ENCODE assay signal across 12 mouse cellular contexts in genomic region chr9:65542111-65542524, GRCm38 (mm10). TPM values are rescaled to one million over a fixed set of nuclear protein-coding genes. Genes with fewer than 3 reads are reported as not detected.
A peak's percentile ranks its signal among the peaks of the same experiment; 100 is the strongest.
DNase-seq lines count a peak whose midpoint lies in the region; ATAC-seq and TF ChIP-seq lines count a peak whose summit lies in the region.
"Had no signal": no experiment of that assay in that cellular context is flagged by ENCODE, and none has a peak within 500 bp of the region (broad histone marks: within the 10 kb centered on the region; RNA-seq: fewer than 3 reads in every experiment).

No protein-coding gene starts in this region.

- 0 out of 2 replicates have a peak overlapping the region, but pooled peaks have one; percentile 14 for H3K27ac ChIP-seq in embryonic facial prominence, embryonic 12.5 days
- no peak overlapping the region for H3K27ac ChIP-seq in embryonic facial prominence, embryonic 10.5 days (replicated peaks)
- peak overlapping the region; percentile 67 for H3K27ac ChIP-seq in lung, embryonic 16.5 days (ENCODE audit: low read length)
- H3K27ac ChIP-seq in limb, embryonic 12.5 days, result peak overlapping the region; percentile 41; the same call in 1 of the 2 replicates
- peak overlapping the region; percentile 83 for H3K27ac ChIP-seq in small intestine, adult 2 months (ENCODE audit: insufficient read depth, low read depth, low read length)
- H3K27ac ChIP-seq: hindbrain, embryonic 13.5 days; neural tube, embryonic 12.5 days had no signal

- DNase-seq in embryonic facial prominence, embryonic 10.5 days (ENCODE audit: low spot score), result no peak
- no peak for DNase-seq in lung, adult 18-20 months
- DNase-seq in urinary bladder, adult 2 months (ENCODE audit: low spot score), result no peak
- no peak for DNase-seq in ovary, postnatal 14 days (ENCODE audit: low spot score)
- DNase-seq: embryo, embryonic 11 days had no signal

- peaks cover 12% of the 10 kb centered on the region for H3K4me1 ChIP-seq in embryonic facial prominence, embryonic 12.5 days
- peaks cover 11% of the 10 kb centered on the region for H3K4me1 ChIP-seq in embryonic facial prominence, embryonic 10.5 days
- H3K4me1 ChIP-seq in lung, embryonic 16.5 days (replicated peaks; ENCODE audit: control insufficient read depth, insufficient read depth, low read length), result peaks cover 11% of the 10 kb centered on the region
- peaks cover 22% of the 10 kb centered on the region for H3K4me1 ChIP-seq in limb, embryonic 12.5 days (replicated peaks)
- peaks cover 11% of the 10 kb centered on the region for H3K4me1 ChIP-seq in small intestine, adult 2 months (ENCODE audit: control insufficient read depth, insufficient read depth, insufficient read length, low read length)

- H3K4me2 ChIP-seq in embryonic facial prominence, embryonic 12.5 days (replicated peaks), result no peak overlapping the region
- no peak overlapping the region for H3K4me2 ChIP-seq in lung, embryonic 16.5 days (ENCODE audit: low read depth, low read length)
- H3K4me2 ChIP-seq in limb, embryonic 12.5 days, result no peak overlapping the region
- H3K4me2 ChIP-seq: hindbrain, embryonic 13.5 days; neural tube, embryonic 12.5 days had no signal

- 84% methylated on average over 7 of the region's 7 CpGs for WGBS in embryonic facial prominence, embryonic 12.5 days
- WGBS in embryonic facial prominence, embryonic 10.5 days, result 85% methylated on average over 7 of the region's 7 CpGs
- 68% methylated on average over 7 of the region's 7 CpGs for WGBS in lung, embryonic 16.5 days
- WGBS in limb, embryonic 12.5 days, result 78% methylated on average over 7 of the region's 7 CpGs
- WGBS in small intestine, adult 2 months, result 65% methylated on average over 7 of the region's 7 CpGs

- no peak overlapping the region for H3K9ac ChIP-seq in embryonic facial prominence, embryonic 12.5 days
- no peak overlapping the region for H3K9ac ChIP-seq in lung, embryonic 16.5 days (ENCODE audit: low read length)
- no peak overlapping the region for H3K9ac ChIP-seq in limb, embryonic 12.5 days (replicated peaks)
- H3K9ac ChIP-seq: hindbrain, embryonic 13.5 days; neural tube, embryonic 12.5 days had no signal

- no peaks in the 10 kb centered on the region for H3K9me3 ChIP-seq in embryonic facial prominence, embryonic 12.5 days
- H3K9me3 ChIP-seq in embryonic facial prominence, embryonic 10.5 days, result no peaks in the 10 kb centered on the region
- no peaks in the 10 kb centered on the region for H3K9me3 ChIP-seq in lung, embryonic 16.5 days (ENCODE audit: control insufficient read depth, low read length)
- H3K9me3 ChIP-seq in limb, embryonic 12.5 days, result no peaks in the 10 kb centered on the region
- H3K9me3 ChIP-seq: hindbrain, embryonic 13.5 days; neural tube, embryonic 12.5 days had no signal

- no peak for TF ChIP-seq POLR2A in small intestine, adult 2 months (IDR thresholded peaks at IDR 0.05; ENCODE audit: low read depth, low read length)

- no peak for TF ChIP-seq CTCF in small intestine, adult 2 months (IDR thresholded peaks at IDR 0.05; ENCODE audit: extremely low read depth, insufficient read length, insufficient replicate concordance, low read depth, low read length)

- H3K27me3 ChIP-seq in embryonic facial prominence, embryonic 12.5 days, result no peaks in the 10 kb centered on the region
- no peaks in the 10 kb centered on the region for H3K27me3 ChIP-seq in embryonic facial prominence, embryonic 10.5 days (replicated peaks; ENCODE audit: low read depth, poor library complexity, severe bottlenecking)
- no peaks in the 10 kb centered on the region for H3K27me3 ChIP-seq in lung, embryonic 16.5 days (ENCODE audit: control insufficient read depth, insufficient read depth, low read depth, low read length)
- no peaks in the 10 kb centered on the region for H3K27me3 ChIP-seq in limb, embryonic 12.5 days
- H3K27me3 ChIP-seq in small intestine, adult 2 months (ENCODE audit: control insufficient read depth, insufficient read depth, low read length), result no peaks in the 10 kb centered on the region
- H3K27me3 ChIP-seq: hindbrain, embryonic 13.5 days; neural tube, embryonic 12.5 days had no signal

- no peak for ATAC-seq in embryonic facial prominence, embryonic 12.5 days (ENCODE audit: insufficient number of reproducible peaks, insufficient read depth, low FRiP score, low TSS enrichment)
- ATAC-seq in lung, embryonic 16.5 days (ENCODE audit: low read depth), result no peak
- no peak for ATAC-seq in limb, embryonic 12.5 days (ENCODE audit: insufficient number of reproducible peaks, insufficient read depth, low FRiP score, low TSS enrichment, low read depth)

- no peaks in the 10 kb centered on the region for H3K36me3 ChIP-seq in embryonic facial prominence, embryonic 12.5 days
- H3K36me3 ChIP-seq in embryonic facial prominence, embryonic 10.5 days (replicated peaks), result no peaks in the 10 kb centered on the region
- H3K36me3 ChIP-seq in lung, embryonic 16.5 days (ENCODE audit: control insufficient read depth, insufficient read depth, low read length), result no peaks in the 10 kb centered on the region
- H3K36me3 ChIP-seq in limb, embryonic 12.5 days, result no peaks in the 10 kb centered on the region
- no peaks in the 10 kb centered on the region for H3K36me3 ChIP-seq in small intestine, adult 2 months (ENCODE audit: control insufficient read depth, insufficient read depth, low read length)
- H3K36me3 ChIP-seq: hindbrain, embryonic 13.5 days; neural tube, embryonic 12.5 days had no signal

- no peak overlapping the region for H3K4me3 ChIP-seq in embryonic facial prominence, embryonic 12.5 days
- no peak overlapping the region for H3K4me3 ChIP-seq in embryonic facial prominence, embryonic 10.5 days
- H3K4me3 ChIP-seq in lung, embryonic 16.5 days (ENCODE audit: low read length), result no peak overlapping the region
- no peak overlapping the region for H3K4me3 ChIP-seq in limb, embryonic 12.5 days (replicated peaks)
- no peak overlapping the region for H3K4me3 ChIP-seq in small intestine, adult 2 months (ENCODE audit: low read depth, low read length)
- H3K4me3 ChIP-seq: hindbrain, embryonic 13.5 days; neural tube, embryonic 12.5 days had no signal

RNA-seq across cellular contexts. Expression of gene Ankdd1a, which starts 22.1 kb away (rescaled TPM):
- not detected in 2 replicates for polyA plus RNA-seq in embryonic facial prominence, embryonic 12.5 days (2016; fragmentation: Nextera tagmentation; extraction: Ambion mirVana)
- polyA plus RNA-seq in embryonic facial prominence, embryonic 10.5 days (2016; fragmentation: Nextera tagmentation; extraction: Ambion mirVana), result not detected in 2 replicates
- polyA plus RNA-seq in lung, embryonic 16.5 days (2015; fragmentation: Nextera tagmentation; extraction: Ambion mirVana), result not detected in 2 replicates
- not detected in 2 replicates for polyA plus RNA-seq in limb, embryonic 12.5 days (2016; fragmentation: Nextera tagmentation; extraction: Ambion mirVana)
- not detected in 2 replicates for polyA plus RNA-seq in small intestine, adult 2 months (2012; rRNA removed)
- polyA plus RNA-seq in urinary bladder, adult 2 months (2012; rRNA removed), result 21.8 and 33.9 TPM in 2 replicates
- polyA plus RNA-seq: testis, adult 2 months had no signal

RNA-seq across cellular contexts. Expression of gene Plekho2, which starts 37.7 kb away (rescaled TPM):
- 14.6 TPM in 2 replicates for polyA plus RNA-seq in embryonic facial prominence, embryonic 12.5 days (2016; fragmentation: Nextera tagmentation; extraction: Ambion mirVana)
- polyA plus RNA-seq in embryonic facial prominence, embryonic 10.5 days (2016; fragmentation: Nextera tagmentation; extraction: Ambion mirVana), result 14.3 and 15.2 TPM in 2 replicates
- 23.6 and 24.4 TPM in 2 replicates for polyA plus RNA-seq in lung, embryonic 16.5 days (2015; fragmentation: Nextera tagmentation; extraction: Ambion mirVana)
- 12.2 and 15.0 TPM in 2 replicates for polyA plus RNA-seq in limb, embryonic 12.5 days (2016; fragmentation: Nextera tagmentation; extraction: Ambion mirVana)
- 6.3 and 9.7 TPM in 2 replicates for polyA plus RNA-seq in small intestine, adult 2 months (2012; rRNA removed)
- polyA plus RNA-seq in urinary bladder, adult 2 months (2012; rRNA removed), result 45.4 and 50.5 TPM in 2 replicates

RNA-seq across cellular contexts. Expression of gene Pif1, which starts 44.8 kb away (rescaled TPM):
- polyA plus RNA-seq in embryonic facial prominence, embryonic 12.5 days (2016; fragmentation: Nextera tagmentation; extraction: Ambion mirVana), result 21.8 and 24.5 TPM in 2 replicates
- polyA plus RNA-seq in embryonic facial prominence, embryonic 10.5 days (2016; fragmentation: Nextera tagmentation; extraction: Ambion mirVana), result 27.7 and 28.0 TPM in 2 replicates
- 16.1 and 17.0 TPM in 2 replicates for polyA plus RNA-seq in lung, embryonic 16.5 days (2015; fragmentation: Nextera tagmentation; extraction: Ambion mirVana)
- polyA plus RNA-seq in limb, embryonic 12.5 days (2016; fragmentation: Nextera tagmentation; extraction: Ambion mirVana), result 21.7 and 22.8 TPM in 2 replicates
- 3.8 and 5.0 TPM in 2 replicates for polyA plus RNA-seq in small intestine, adult 2 months (2012; rRNA removed)
- 0.29 and 0.36 TPM in 2 replicates for polyA plus RNA-seq in urinary bladder, adult 2 months (2012; rRNA removed)

Comparison
In these comparisons a context has a peak if more than half of its experiments do, and no peak if none do; other contexts are left out.
1. RNA of gene Ankdd1a, which starts 22.1 kb away (polyA plus RNA-seq): 21.8 to 33.9 TPM in urinary bladder, adult 2 months; not detected in lung, embryonic 16.5 days, not detected in embryonic facial prominence, embryonic 12.5 days, not detected in embryonic facial prominence, embryonic 10.5 days, not detected in limb, embryonic 12.5 days and not detected in small intestine, adult 2 months; every median in the first group is over 10 times any median in the second.